Mouse (Mus musculus): ENCODE measurements at regions not wholly inside any gene's neighbourhood (a gene's known extent, or its start where the extent isn't known, plus 50 kb on each side); places are given as distances from the start of the nearest gene placed in this dataset.
"Not testable (repeated sequence)": the region's sequence is repeated elsewhere in the genome, so short reads cannot be mapped to it uniquely, and the experiment has no call there.

GRCm38 (mm10) chr3:9078201-9078600 is 531.7 kb downstream of the Zfp704 start:
- intact Hi-C loops (cut with DNase I): loop anchor here (5.0 kb wide), 1 partner anchor 384 kb away; no protein-coding TSS in a partner anchor
- DNase-seq (ENCODE audit: low spot score in 2 of 2): no peak

DNA sequence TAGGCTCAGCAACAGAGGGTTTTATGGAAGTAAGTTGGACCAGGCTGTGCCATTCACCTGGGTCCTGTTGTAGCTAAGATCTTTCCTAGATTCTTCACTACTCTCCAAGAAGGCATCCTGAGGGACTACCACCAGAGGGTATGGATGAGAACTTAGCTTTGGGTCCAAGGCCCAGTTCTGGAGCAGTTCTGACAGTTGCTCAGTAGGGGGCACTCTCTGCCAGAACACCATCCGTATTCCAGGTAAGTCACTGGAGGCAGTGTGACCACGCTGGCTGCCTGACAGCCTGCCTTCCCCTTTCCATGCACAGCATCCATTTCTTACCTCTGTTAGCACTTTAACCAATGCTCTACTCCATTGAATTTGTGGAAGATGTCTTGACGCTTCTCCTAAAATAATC is 533.2 kb downstream of the Zfp704 start:
- peak; percentile 51 to 70 for DNase-seq (ENCODE audit: low spot score in 2 of 2)
- intact Hi-C loops (cut with DNase I): loop anchor here (5.0 kb wide), 1 partner anchor 386 kb away; no protein-coding TSS in a partner anchor

GRCm38 (mm10) chr3:9072471-9072870 is 537.4 kb downstream of the Zfp704 start:
- DNase-seq (ENCODE audit: low spot score in 2 of 2); intact Hi-C loops (cut with DNase I): not testable (repeated sequence)

DNA sequence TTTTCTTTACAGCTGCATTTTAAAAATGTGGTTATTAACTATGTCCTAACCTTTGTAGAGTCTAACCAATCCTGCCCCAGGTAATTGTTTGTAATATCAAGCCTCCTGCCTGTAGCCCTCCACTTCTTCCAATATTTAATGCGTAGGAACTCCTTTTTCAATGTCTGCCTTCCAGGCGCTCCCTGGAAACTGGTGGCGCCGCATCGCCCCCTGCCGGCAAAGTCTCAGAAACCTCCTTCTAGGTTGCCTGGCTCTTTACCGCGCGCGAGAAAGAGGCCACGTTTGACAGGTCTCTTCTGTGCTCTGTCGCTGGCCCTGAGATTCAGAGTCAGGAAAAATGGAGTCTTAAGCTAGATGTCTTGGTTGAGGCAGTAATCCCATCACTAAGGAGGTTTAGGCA is 542.8 kb downstream of the Zfp704 start:
- intact Hi-C loops (cut with DNase I): loop anchor here (5.0 to 10.0 kb wide), 2 partner anchors 100 to 472 kb away; no protein-coding TSS in a partner anchor
- DNase-seq (ENCODE audit: low spot score in 2 of 2): peak; percentile 78 to 89

DNA sequence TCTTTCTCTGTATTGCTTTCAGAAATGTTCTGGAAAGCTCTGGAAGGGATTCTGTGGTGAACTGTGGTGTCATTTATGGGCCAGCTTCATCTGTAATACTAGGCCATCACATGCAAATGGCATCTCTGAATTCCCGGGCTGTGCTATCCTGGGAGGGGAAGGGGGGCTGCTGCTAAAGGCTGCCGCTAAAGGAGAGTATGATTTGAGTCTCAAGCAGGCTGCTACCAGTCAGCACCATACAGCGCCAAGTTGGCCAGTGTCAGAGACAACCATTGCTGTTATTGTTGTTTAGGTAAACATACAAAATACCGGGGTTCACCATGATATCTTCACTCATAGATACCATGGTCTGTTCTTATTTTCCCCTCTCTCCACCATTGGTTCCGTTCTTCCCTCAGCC is 543.5 kb downstream of the Zfp704 start:
- intact Hi-C loops (cut with DNase I): loop anchor here (5.0 to 10.0 kb wide), 2 partner anchors 99 to 472 kb away; no protein-coding TSS in a partner anchor
- no peak for DNase-seq (ENCODE audit: low spot score in 2 of 2)

- intact Hi-C loops (cut with DNase I): loop anchor here (5.0 to 10.0 kb wide), 2 partner anchors 99 to 471 kb away; no protein-coding TSS in a partner anchor
- DNase-seq (ENCODE audit: low spot score in 2 of 2): no peak
These were observed 544.0 kb downstream of the Zfp704 start for GRCm38 (mm10) chr3:9065892-9066291.

DNA sequence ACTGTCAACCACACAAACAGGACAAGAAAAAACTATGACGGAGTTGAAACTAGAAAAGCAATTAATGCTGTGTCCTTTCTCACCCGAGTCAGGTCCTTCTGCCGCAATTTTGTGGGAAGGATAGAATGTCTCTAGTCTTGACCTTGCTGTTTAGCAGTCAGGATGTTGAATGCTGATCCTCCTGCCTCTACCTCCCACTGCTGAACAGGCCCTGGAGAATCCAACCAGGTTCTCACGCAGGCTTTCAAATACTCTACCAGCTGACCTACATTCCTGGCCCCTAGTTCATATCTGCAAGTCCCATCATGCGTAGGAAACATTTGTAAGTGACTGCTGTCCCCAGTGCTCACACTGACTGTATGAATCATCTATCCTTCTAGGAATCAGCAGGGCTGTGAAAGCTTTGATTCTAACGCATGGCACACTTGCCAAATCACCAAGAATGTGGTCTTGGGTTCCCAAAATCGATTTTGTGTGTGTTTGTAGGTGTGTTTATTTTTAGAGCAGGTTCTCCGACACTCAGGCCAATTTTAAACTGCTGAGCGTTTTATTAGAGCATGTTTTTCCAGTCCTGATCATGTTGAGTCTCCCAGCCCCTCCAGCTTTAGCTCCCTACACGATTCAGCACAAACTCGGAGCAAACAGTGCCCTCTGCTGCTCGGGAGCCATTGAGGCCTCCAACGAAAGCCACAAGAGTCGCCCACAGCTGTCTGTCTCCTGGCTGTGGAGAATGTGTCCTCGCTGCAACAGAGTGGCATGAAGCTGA is 545.4 kb downstream of the Zfp704 start:
- peak; percentile 58 to 66 for DNase-seq (ENCODE audit: low spot score in 2 of 2)
- intact Hi-C loops (cut with DNase I): loop anchor here (5.0 to 10.0 kb wide), 2 partner anchors 97 to 470 kb away; no protein-coding TSS in a partner anchor

- intact Hi-C loops (cut with DNase I): loop anchor here (10.0 kb wide), 1 partner anchor 469 kb away; no protein-coding TSS in a partner anchor
These were observed 546.2 kb downstream of the Zfp704 start for GRCm38 (mm10) chr3:9063662-9064061.

GRCm38 (mm10) chr3:9061396-9061795 is 548.5 kb downstream of the Zfp704 start:
- intact Hi-C loops (cut with DNase I): loop anchor here (10.0 kb wide), 1 partner anchor 467 kb away; no protein-coding TSS in a partner anchor
- no peak for DNase-seq (ENCODE audit: low spot score in 2 of 2)

More at GRCm38 (mm10) chr3:9063662-9064061, 546.2 kb downstream of the Zfp704 start:
- DNase-seq (ENCODE audit: low spot score in 2 of 2): no peak

DNA sequence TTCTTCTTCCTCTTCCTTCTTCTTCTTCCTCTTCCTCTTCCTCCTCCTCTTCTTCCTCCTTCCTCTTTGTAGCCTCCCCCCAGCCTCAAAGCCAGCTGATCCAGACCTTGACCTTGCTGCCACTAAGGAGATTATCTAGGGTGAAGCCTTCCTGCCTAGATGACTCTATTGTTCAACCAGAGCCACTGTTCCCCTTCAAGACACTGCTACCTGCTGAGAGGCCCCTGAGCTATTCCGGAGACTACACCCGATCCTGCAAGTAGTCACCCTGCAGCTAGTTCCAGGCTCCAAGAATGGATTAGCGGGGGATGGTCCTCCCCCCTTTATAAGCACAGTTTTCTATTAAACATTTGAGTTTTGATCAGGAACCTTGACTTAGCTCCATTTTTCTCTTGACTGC is 552.2 kb downstream of the Zfp704 start:
- DNase-seq (ENCODE audit: low spot score in 2 of 2); intact Hi-C loops (cut with DNase I): not testable (repeated sequence)

DNA sequence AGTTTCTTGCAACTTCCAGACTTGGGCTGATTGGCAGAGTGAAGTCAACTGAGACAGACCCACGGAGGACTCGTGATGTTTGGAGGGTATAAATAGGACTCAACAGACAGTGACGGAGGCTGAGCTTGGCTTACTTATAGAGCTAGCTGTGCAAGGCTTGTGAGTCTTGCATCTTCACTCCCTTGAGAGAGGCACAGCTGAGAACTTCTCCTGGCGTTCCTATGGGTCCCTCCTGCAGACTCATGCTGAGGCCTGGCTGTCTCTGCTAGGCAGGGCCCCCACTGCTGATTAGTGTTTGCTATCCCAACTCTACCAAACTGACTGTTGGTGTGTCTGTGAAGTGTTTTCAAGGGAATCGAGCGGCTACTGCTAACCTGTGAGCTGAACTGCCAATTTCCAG is 553.0 kb downstream of the Zfp704 start:
- intact Hi-C loops (cut with DNase I): no loop called here
- peak in 1 of 2 experiments; percentile 23 for DNase-seq (ENCODE audit: low spot score in 2 of 2)

GRCm38 (mm10) chr3:9055780-9056179 is 554.1 kb downstream of the Zfp704 start:
- intact Hi-C loops (cut with DNase I): no loop called here
- no peak for DNase-seq (ENCODE audit: low spot score in 2 of 2)

All from left cerebral cortex, postnatal 14 days (tissue).